ENCODE assay signal across 16 mouse cellular contexts in genomic region chr7:40253486-40253885, GRCm38 (mm10).
"Had no signal": no experiment of that assay in that cellular context is flagged by ENCODE, and none has a peak within 500 bp of the region (broad histone marks: within the 10 kb centered on the region; RNA-seq: fewer than 3 reads in every experiment).

No protein-coding gene starts in this region.

- H3K4me1 ChIP-seq: limb, embryonic 12.5 days; lung, embryonic 15.5 days; megakaryocyte, embryonic 14.5 days; midbrain, embryonic 10.5 days; midbrain, embryonic 13.5 days had no signal

- H3K4me3 ChIP-seq: layer of hippocampus, adult 2 months; limb, embryonic 12.5 days; limb, embryonic 15.5 days; lung, embryonic 15.5 days; megakaryocyte, embryonic 14.5 days; midbrain, embryonic 10.5 days; midbrain, embryonic 13.5 days had no signal

- H3K36me3 ChIP-seq: limb, embryonic 12.5 days; limb, embryonic 15.5 days; lung, embryonic 15.5 days; midbrain, embryonic 10.5 days; midbrain, embryonic 13.5 days had no signal

- H3K9ac ChIP-seq: limb, embryonic 12.5 days; limb, embryonic 15.5 days; liver, embryonic 14.5 days; liver, postnatal 0 days; lung, embryonic 15.5 days; midbrain, embryonic 13.5 days had no signal

- DNase-seq: kidney, postnatal 25 days; layer of hippocampus, adult 9-11 months; liver, postnatal 0 days; lung, postnatal 10 days; lung, postnatal 36 days; thymus, adult 18-20 months; thymus, postnatal 36 days had no signal

- H3K27me3 ChIP-seq: limb, embryonic 12.5 days; limb, embryonic 15.5 days; lung, embryonic 15.5 days; megakaryocyte, embryonic 14.5 days; midbrain, embryonic 13.5 days had no signal

- H3K27ac ChIP-seq: kidney, postnatal 0 days; layer of hippocampus, adult 2 months; limb, embryonic 12.5 days; limb, embryonic 15.5 days; liver, embryonic 14.5 days; lung, embryonic 15.5 days; midbrain, embryonic 10.5 days; midbrain, embryonic 13.5 days had no signal
